Mouse (Mus musculus) kidney, postnatal 0 days (tissue): ENCODE data around the gene Pnkp. TPM values are rescaled to one million over a fixed set of nuclear protein-coding genes. Genes with fewer than 3 reads are reported as not detected.

ENCODE experiments used
- ATAC-seq: fragments of 200-750 bp; cut with Nextera tagmentation; replicated peaks from 2 replicates; pipeline ENCODE4 v1.8.0; 2017; ENCODE audit warnings: low read depth, moderate number of reproducible peaks, moderate TSS enrichment, moderate library complexity; ENCODE audit not compliant: low FRiP score
- DNase-seq: peaks from one replicate; pipeline ENCODE4 v3.0.0-alpha.2; 2016; ENCODE audit warnings: low spot score
- H3K27ac ChIP-seq: fragments of 300-500 bp; sonication (generic); 2 replicates; pipeline ENCODE4 v1.5.1; 2014; ENCODE audit warnings: mild to moderate bottlenecking
- H3K27me3 ChIP-seq: fragments of 300-500 bp; sonication (generic); 2 replicates; pipeline ENCODE4 v1.6.1; 2014; ENCODE audit warnings: low read length, mixed read lengths; ENCODE audit not compliant: insufficient read depth
- H3K36me3 ChIP-seq: fragments of 300-500 bp; sonication (generic); 2 replicates; pipeline ENCODE4 v1.6.1; 2014; ENCODE audit warnings: low read length, mixed read lengths; ENCODE audit not compliant: insufficient read depth
- H3K4me1 ChIP-seq: fragments of 300-500 bp; sonication (generic); replicated peaks from 2 replicates; pipeline ENCODE4 v1.6.1; 2014; ENCODE audit warnings: antibody characterized with exemption, low read length, mixed read lengths; ENCODE audit not compliant: insufficient read depth
- H3K4me2 ChIP-seq: fragments of 300-500 bp; sonication (generic); 2 replicates; pipeline ENCODE4 v1.6.1; 2014; ENCODE audit warnings: mild to moderate bottlenecking, low read length, moderate library complexity, mixed read lengths
- H3K4me3 ChIP-seq: fragments of 300-500 bp; sonication (generic); replicated peaks from 2 replicates; pipeline ENCODE4 v1.5.1; 2014; ENCODE audit warnings: low read depth, low read length
- H3K9ac ChIP-seq: fragments of 300-500 bp; sonication (generic); 2 replicates; pipeline ENCODE4 v1.6.1; 2014; ENCODE audit warnings: low read depth, low read length
- H3K9me3 ChIP-seq: fragments of 300-500 bp; sonication (generic); replicated peaks from 2 replicates; pipeline ENCODE4 v1.6.1; 2016; ENCODE audit warnings: low read length, inconsistent platforms, mixed read lengths
- CTCF ChIP-seq: IDR thresholded peaks from 2 replicates; pipeline ENCODE4 v1.5.1; 2016; ENCODE audit warnings: antibody characterized with exemption, low read depth, mild to moderate bottlenecking, moderate library complexity
- WGBS: fragments of 180-500 bp; shearing (Covaris S2); extraction: QIAGEN DNeasy Blood & Tissue Kit; methylation state at CpG from one replicate; pipeline ENCODE4 v1.1.7; 2014; 5-methylcytosine and 5-hydroxymethylcytosine counted together
- polyA plus RNA-seq: library from polyadenylated mRNA; unstranded; fragments of >200 nt; fragmentation: Nextera tagmentation; extraction: Ambion mirVana; gene quantifications from 2 replicates; pipeline ENCODE4 v1.2.1, GENCODE M21; 2015

The Pnkp gene
- polyA plus RNA-seq, 1 experiment from 2014 or later = 34.0 TPM

- ATAC-seq = no peak
- Histone ChIP-seq H3K9ac (no peak overlapping the region), H3K9me3 (no peaks in the 10 kb centered on the region), H3K4me1 (peaks cover 18% of the 10 kb centered on the region), H3K4me3 (no peak overlapping the region), H3K27ac (peak overlapping the region; percentile 56), H3K27me3 (no peaks in the 10 kb centered on the region), H3K36me3 (peaks cover 38% of the 10 kb centered on the region), H3K4me2 (no peak overlapping the region)
- no peak for DNase-seq
- 76% methylated on average over 14 of the region's 14 CpGs for WGBS
- TF ChIP-seq CTCF = no peak
Measured at GRCm38 (mm10) chr7:44861429-44861816, 4.5 kb downstream of the Pnkp start.

GRCm38 (mm10) chr7:44862434-44862833, 5.5 kb downstream of the Pnkp start:
- no peak for TF ChIP-seq CTCF
- Histone ChIP-seq H3K27ac (no peak overlapping the region), H3K36me3 (peaks cover 38% of the 10 kb centered on the region), H3K4me1 (peaks cover 28% of the 10 kb centered on the region), H3K9me3 (no peaks in the 10 kb centered on the region), H3K4me2 (no peak overlapping the region), H3K9ac (no peak overlapping the region), H3K4me3 (no peak overlapping the region), H3K27me3 (no peaks in the 10 kb centered on the region)
- WGBS = 74% methylated on average over 8 of the region's 8 CpGs
- DNase-seq (no peak), ATAC-seq (no peak)

GRCm38 (mm10) chr7:44863210-44863609, 6.3 kb downstream of the Pnkp start:
- Histone ChIP-seq H3K4me2 (no peak overlapping the region), H3K4me1 (peaks cover 29% of the 10 kb centered on the region), H3K36me3 (peaks cover 38% of the 10 kb centered on the region)

GRCm38 (mm10) chr7:44863982-44864494, 7.1 kb downstream of the Pnkp start:
- Histone ChIP-seq H3K36me3 (peaks cover 38% of the 10 kb centered on the region), H3K4me1 (peaks cover 29% of the 10 kb centered on the region), H3K4me3 (no peak overlapping the region), H3K9me3 (no peaks in the 10 kb centered on the region), H3K27ac (no peak overlapping the region), H3K9ac (no peak overlapping the region), H3K4me2 (no peak overlapping the region), H3K27me3 (no peaks in the 10 kb centered on the region)
- WGBS = 87% methylated on average over 11 of the region's 11 CpGs
- ATAC-seq (no peak), DNase-seq (no peak)
- TF ChIP-seq CTCF = no peak

More at GRCm38 (mm10) chr7:44863210-44863609, 6.3 kb downstream of the Pnkp start:
- ATAC-seq (no peak), DNase-seq (no peak)
- WGBS = 89% methylated on average over 14 of the region's 14 CpGs
- H3K4me3 ChIP-seq = no peak overlapping the region
- no peak for TF ChIP-seq CTCF
- no peaks in the 10 kb centered on the region for H3K9me3 ChIP-seq
- no peak overlapping the region for H3K9ac ChIP-seq
- no peak overlapping the region for H3K27ac ChIP-seq
- H3K27me3 ChIP-seq = no peaks in the 10 kb centered on the region

- no peaks in the 10 kb centered on the region for H3K27me3 ChIP-seq
- peak overlapping the region; percentile 100 for H3K27ac ChIP-seq
- H3K9me3 ChIP-seq = no peaks in the 10 kb centered on the region
- WGBS = 74% methylated on average over 24 of the region's 24 CpGs
- H3K4me3 ChIP-seq = no peak overlapping the region
- no peak overlapping the region for H3K4me2 ChIP-seq
- H3K4me1 ChIP-seq = peaks cover 29% of the 10 kb centered on the region
- peaks cover 38% of the 10 kb centered on the region for H3K36me3 ChIP-seq
- ATAC-seq = no peak
- DNase-seq = no peak
- H3K9ac ChIP-seq = no peak overlapping the region
- TF ChIP-seq CTCF = no peak
Measured at GRCm38 (mm10) chr7:44864595-44865542, 7.9 kb downstream of the Pnkp start.

- H3K27ac ChIP-seq = peak overlapping the region; percentile 100
- peak overlapping the region; percentile 96 for H3K4me3 ChIP-seq
- peak; percentile 20 for ATAC-seq
- no peaks in the 10 kb centered on the region for H3K27me3 ChIP-seq
- WGBS = 15% methylated on average over 15 of the region's 15 CpGs
- no peaks in the 10 kb centered on the region for H3K9me3 ChIP-seq
- TF ChIP-seq CTCF = peak; percentile 54
- H3K36me3 ChIP-seq = peaks cover 38% of the 10 kb centered on the region
- H3K9ac ChIP-seq = peak overlapping the region; percentile 37; the same call in 1 of the 2 replicates
- H3K4me1 ChIP-seq = peaks cover 33% of the 10 kb centered on the region
- H3K4me2 ChIP-seq = peak overlapping the region; percentile 55
- DNase-seq = peak; percentile 86
Measured at GRCm38 (mm10) chr7:44866276-44867009, 9.5 kb downstream of the Pnkp start.
